Mouse (Mus musculus): ENCODE measurements around the gene AY358078. TPM values are rescaled to one million over a fixed set of nuclear protein-coding genes. Genes with fewer than 3 reads are reported as not detected.
"Not testable (repeated sequence)": the region's sequence is repeated elsewhere in the genome, so short reads cannot be mapped to it uniquely, and the experiment has no call there.

Gene AY358078
- total RNA-seq (2012; rRNA removed) (not detected in 2 replicates), polyA plus RNA-seq (2012; ENCODE audit: insufficient read depth in 1 of 2, insufficient read length in 2 of 2, low read depth in 1 of 2, low replicate concordance in 2 of 2, missing spikeins in 1 of 2) (not detected)

DNA sequence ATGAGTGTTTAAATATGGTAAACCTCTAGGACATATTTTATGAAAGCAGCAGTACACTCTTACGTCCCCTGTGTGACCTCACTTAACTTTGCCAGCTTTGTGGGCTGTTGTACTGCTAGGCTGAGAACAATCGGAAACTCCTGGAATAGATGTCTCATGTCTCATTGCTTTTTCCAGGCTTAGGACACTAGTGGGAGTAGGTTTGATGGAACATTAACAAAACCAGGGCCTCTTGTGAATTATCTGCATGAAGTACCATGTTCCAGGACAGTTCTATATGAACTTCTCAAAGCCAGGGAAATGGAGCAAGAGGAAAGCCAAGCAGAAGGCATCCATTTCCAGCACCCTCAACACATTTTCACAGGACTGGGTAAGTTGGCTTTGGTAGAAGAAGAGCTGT, at the start of gene AY358078:
Gene AY358078, plus strand, starts transcription at position 301 of the 400 bp plus-strand sequence.
- DNase-seq (ENCODE audit: low read depth, low spot score) = no peak
- Histone ChIP-seq H3K9ac (ENCODE audit: control insufficient read depth, low read depth, low read length, poor library complexity, severe bottlenecking) (no peak within 1 kb of the TSS), H3K27me3 (ENCODE audit: control insufficient read depth in 1 of 2, insufficient read depth in 2 of 2, low read length in 2 of 2) (no peaks in the 10 kb centered on the region; a peak in 1 of 4 replicates), H3K27ac (ENCODE audit: control insufficient read depth, low read depth, low read length) (no peak within 1 kb of the TSS), H3K36me3 (ENCODE audit: control insufficient read depth in 1 of 2, insufficient read depth in 2 of 2, low read length in 2 of 2) (no peaks in the 10 kb centered on the region), H3K9me3 (replicated peaks; ENCODE audit: insufficient read depth, low read length) (no peaks in the 10 kb centered on the region), H3K4me1 (ENCODE audit: control insufficient read depth in 1 of 2, insufficient read depth in 2 of 2, low read length in 2 of 2) (no peaks in the 10 kb centered on the region), H3K4me3 (ENCODE audit: control insufficient read depth in 1 of 2, insufficient read depth in 1 of 2, low read depth in 2 of 2, low read length in 2 of 2) (no peak within 1 kb of the TSS), H3K79me2 (ENCODE audit: control insufficient read depth, insufficient read depth, low read length, poor library complexity) (no peaks in the 10 kb centered on the region)
- no peak for TF ChIP-seq POLR2A (IDR thresholded peaks at IDR 0.05; ENCODE audit: control insufficient read depth in 1 of 2, insufficient read depth in 1 of 2, low read depth in 1 of 2, low read length in 2 of 2, poor library complexity in 1 of 2)

GRCm38 (mm10) chr14:51755944-51756343, 43.9 kb upstream of the AY358078 start:
- H3K27ac ChIP-seq (ENCODE audit: control insufficient read depth, low read depth, low read length) = no peak overlapping the region
- H3K4me1 ChIP-seq (ENCODE audit: control insufficient read depth in 1 of 2, insufficient read depth in 2 of 2, low read length in 2 of 2) = no peaks in the 10 kb centered on the region
- no peaks in the 10 kb centered on the region for H3K27me3 ChIP-seq (ENCODE audit: control insufficient read depth in 1 of 2, insufficient read depth in 2 of 2, low read length in 2 of 2)
- H3K4me3 ChIP-seq (ENCODE audit: control insufficient read depth in 1 of 2, insufficient read depth in 1 of 2, low read depth in 2 of 2, low read length in 2 of 2) = no peak overlapping the region
- no peaks in the 10 kb centered on the region for H3K36me3 ChIP-seq (ENCODE audit: control insufficient read depth in 1 of 2, insufficient read depth in 2 of 2, low read length in 2 of 2)
- TF ChIP-seq MAX (IDR thresholded peaks at IDR 0.05; ENCODE audit: low read length) = no peak
- no peak for TF ChIP-seq E2F4 (IDR thresholded peaks at IDR 0.05; ENCODE audit: borderline replicate concordance, low read depth, low read length)
- no peak for TF ChIP-seq KAT2A (conservative IDR thresholded peaks at IDR 0.05; ENCODE audit: low read depth, low read length)
- TF ChIP-seq TCF12 (IDR thresholded peaks at IDR 0.05; ENCODE audit: low read depth, low read length) = no peak
- no peak for TF ChIP-seq MEF2A (IDR thresholded peaks at IDR 0.05; ENCODE audit: extremely low read depth, insufficient replicate concordance, low read depth, low read length, poor library complexity, severe bottlenecking)
- TF ChIP-seq GABPA (IDR thresholded peaks at IDR 0.05; ENCODE audit: low read depth, low read length) = no peak
- no peak overlapping the region for H3K9ac ChIP-seq (ENCODE audit: control insufficient read depth, low read depth, low read length, poor library complexity, severe bottlenecking)
- no peaks in the 10 kb centered on the region for H3K79me2 ChIP-seq (ENCODE audit: control insufficient read depth, insufficient read depth, low read length, poor library complexity)
- no peaks in the 10 kb centered on the region for H3K9me3 ChIP-seq (replicated peaks; ENCODE audit: insufficient read depth, low read length)
- no peak for DNase-seq (ENCODE audit: low read depth, low spot score)

DNA sequence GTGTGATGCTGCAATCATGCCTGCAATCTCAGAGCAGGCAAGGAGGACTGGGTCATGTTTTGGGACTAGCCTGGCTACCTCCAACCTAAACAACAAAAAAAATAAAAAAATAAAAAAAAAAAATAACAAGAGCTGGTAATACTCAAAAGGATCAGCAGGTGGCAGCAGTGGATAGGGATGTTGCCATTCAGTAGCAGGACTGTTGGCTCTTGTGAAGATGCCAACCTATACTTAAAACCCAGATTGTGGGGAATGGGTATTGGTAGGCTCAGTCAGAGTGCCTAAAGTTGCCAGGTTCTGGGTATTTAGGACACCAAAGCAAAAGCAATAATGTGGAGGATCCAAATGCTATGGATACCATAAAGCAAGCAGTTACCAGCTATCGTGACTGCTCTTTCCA, 28.5 kb upstream of the AY358078 start:
- not testable (repeated sequence) for H3K79me2 ChIP-seq (ENCODE audit: control insufficient read depth, insufficient read depth, low read length, poor library complexity); H3K4me1 ChIP-seq (ENCODE audit: control insufficient read depth in 1 of 2, insufficient read depth in 2 of 2, low read length in 2 of 2); H3K9ac ChIP-seq (ENCODE audit: control insufficient read depth, low read depth, low read length, poor library complexity, severe bottlenecking); H3K9me3 ChIP-seq (replicated peaks; ENCODE audit: insufficient read depth, low read length); H3K27ac ChIP-seq (ENCODE audit: control insufficient read depth, low read depth, low read length); DNase-seq (ENCODE audit: low read depth, low spot score); H3K36me3 ChIP-seq (ENCODE audit: control insufficient read depth in 1 of 2, insufficient read depth in 2 of 2, low read length in 2 of 2); H3K4me3 ChIP-seq (ENCODE audit: control insufficient read depth in 1 of 2, insufficient read depth in 1 of 2, low read depth in 2 of 2, low read length in 2 of 2); H3K27me3 ChIP-seq (ENCODE audit: control insufficient read depth in 1 of 2, insufficient read depth in 2 of 2, low read length in 2 of 2)
- TF ChIP-seq SMC3 (IDR thresholded peaks at IDR 0.05; ENCODE audit: low read depth, low read length) (0 out of 2 replicates have a peak, but pooled peaks have one; percentile 12), CTCF (IDR thresholded peaks at IDR 0.05 in 2 of 3, conservative IDR thresholded peaks at IDR 0.05 in 1 of 3; ENCODE audit: control insufficient read depth in 1 of 3, insufficient read depth in 1 of 3, low read depth in 2 of 3, low read length in 3 of 3, poor library complexity in 1 of 3, severe bottlenecking in 1 of 3) (peak in 2 of 3 experiments; percentile 39 to 52; a peak in 4 of 6 replicates), ZNF384 (IDR thresholded peaks at IDR 0.05; ENCODE audit: low read depth, low read length) (peak; percentile 46; the same call in 1 of the 2 replicates), RAD21 (IDR thresholded peaks at IDR 0.05; ENCODE audit: low read depth, low read length) (peak; percentile 24)
